Mouse (Mus musculus) lung, adult 2 months (tissue): ENCODE data around the gene Hoxb4.

Experiments
- CTCF ChIP-seq: fragments of 200-500 bp; IDR thresholded peaks from 2 replicates; pipeline ENCODE4 v1.5.1; 2011; ENCODE audit warnings: mild to moderate bottlenecking, low read length, control low read depth; ENCODE audit not compliant: insufficient read depth
- POLR2A ChIP-seq: fragments of 200-500 bp; IDR thresholded peaks from 2 replicates; pipeline ENCODE4 v1.6.1; 2011; ENCODE audit warnings: low read depth, mild to moderate bottlenecking, control low read depth, low read length, borderline replicate concordance; ENCODE audit errors: extremely low read depth

DNA sequence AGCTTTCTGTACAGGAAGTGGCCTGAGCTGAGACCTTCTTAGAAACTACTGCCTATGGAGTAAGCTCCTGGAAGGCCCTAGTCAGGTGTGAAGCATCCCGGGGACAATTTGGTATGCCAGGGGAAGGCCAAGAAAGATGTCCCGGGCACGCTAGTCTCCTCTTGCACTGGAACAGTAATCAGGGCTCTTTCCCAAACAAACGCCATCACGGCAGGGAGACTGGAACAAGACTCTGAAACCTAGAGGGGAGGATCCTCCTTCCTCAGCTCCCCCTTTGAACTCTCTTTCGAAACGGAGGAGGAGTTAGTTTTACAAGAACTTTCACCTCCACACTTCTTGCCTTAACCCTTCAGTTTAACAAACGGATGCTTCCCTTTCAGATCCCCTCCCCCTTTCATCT lies 14.0 kb downstream of the Hoxb4 start:
- no peak for TF ChIP-seq CTCF
- no peak for TF ChIP-seq POLR2A
